Comparison of ENCODE assay signal across 37 mouse cellular contexts in the genomic region with DNA sequence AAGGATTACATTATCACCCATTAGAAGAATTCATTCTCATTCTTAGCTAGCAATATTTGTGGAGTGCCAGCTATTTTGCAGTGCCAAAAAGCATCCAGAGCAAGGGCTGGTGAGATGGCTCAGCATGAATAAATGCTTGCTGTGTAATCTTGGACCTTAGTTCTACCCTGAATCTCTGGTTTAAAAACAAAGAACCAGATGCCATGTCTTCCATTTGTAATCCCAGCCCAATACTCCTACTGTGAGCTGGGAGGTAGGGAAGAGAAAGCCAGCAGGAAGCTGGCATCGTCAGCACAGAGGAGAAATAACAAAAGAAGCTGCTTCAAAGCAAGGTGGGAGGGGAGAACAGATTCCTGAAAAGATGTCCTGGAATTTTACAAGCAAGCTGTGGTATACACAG.
A peak's percentile ranks its signal among the peaks of the same experiment; 100 is the strongest.
DNase-seq lines count a peak whose midpoint lies in the region; ATAC-seq and TF ChIP-seq lines count a peak whose summit lies in the region.
"Had no signal": no experiment of that assay in that cellular context is flagged by ENCODE, and none has a peak within 500 bp of the region (broad histone marks: within the 10 kb centered on the region; RNA-seq: fewer than 3 reads in every experiment).

No protein-coding gene starts in this region.

- H3K9me3 ChIP-seq in midbrain, postnatal 0 days (ENCODE audit: low read length) = no peaks in the 10 kb centered on the region
- no peaks in the 10 kb centered on the region for H3K9me3 ChIP-seq in midbrain, embryonic 11.5 days (ENCODE audit: control insufficient read depth, low read length)
- H3K9me3 ChIP-seq in intestine, embryonic 15.5 days = no peaks in the 10 kb centered on the region
- H3K9me3 ChIP-seq: forebrain, embryonic 13.5 days; G1E; heart, embryonic 10.5 days; heart, embryonic 15.5 days; hindbrain, embryonic 13.5 days; liver, embryonic 12.5 days; megakaryocyte, embryonic 14.5 days; neural tube, embryonic 12.5 days had no signal

- H3K4me1 ChIP-seq in midbrain, postnatal 0 days (ENCODE audit: insufficient read depth, low read length) = no peaks in the 10 kb centered on the region
- H3K4me1 ChIP-seq in midbrain, embryonic 11.5 days (ENCODE audit: control insufficient read depth, insufficient read depth, low read length) = no peaks in the 10 kb centered on the region
- H3K4me1 ChIP-seq in intestine, embryonic 15.5 days (replicated peaks) = no peaks in the 10 kb centered on the region
- H3K4me1 ChIP-seq: forebrain, embryonic 13.5 days; heart, embryonic 10.5 days; heart, embryonic 15.5 days; hindbrain, embryonic 13.5 days; liver, embryonic 12.5 days; megakaryocyte, embryonic 14.5 days; neural tube, embryonic 12.5 days had no signal

- peak; percentile 1 to 8 for DNase-seq in cerebellum, postnatal 36 days
- no peak for DNase-seq in cerebellum, adult 11 months
- DNase-seq in midbrain, postnatal 0 days (ENCODE audit: low spot score) = peak; percentile 0
- no peak for DNase-seq in midbrain, embryonic 11.5 days (ENCODE audit: low spot score, missing footprints)
- peak; percentile 25 for DNase-seq in ZHBTc4 (ENCODE audit: low read depth, low spot score)
- DNase-seq in kidney, postnatal 25 days = no peak
- DNase-seq: adrenal gland, adult 2 months; B cell, adult 2 months; cerebellum, adult 8-10 months; gastrocnemius, postnatal 25 days; heart, adult 11 months; heart, postnatal 36 days; kidney, adult 11 months; kidney, postnatal 36 days; liver, postnatal 0 days; lung, postnatal 4 days; right cerebral cortex, adult 18-20 months; spleen, adult 18-20 months; thymus, adult 18-20 months; thymus, postnatal 25 days had no signal

- no peak overlapping the region for H3K4me2 ChIP-seq in midbrain, postnatal 0 days (ENCODE audit: low read depth, low read length, poor library complexity, severe bottlenecking)
- H3K4me2 ChIP-seq in midbrain, embryonic 11.5 days = no peak overlapping the region
- no peak overlapping the region for H3K4me2 ChIP-seq in intestine, embryonic 15.5 days (replicated peaks)
- H3K4me2 ChIP-seq: forebrain, embryonic 13.5 days; heart, embryonic 15.5 days; hindbrain, embryonic 13.5 days; liver, embryonic 12.5 days; neural tube, embryonic 12.5 days had no signal

- no peak overlapping the region for H3K4me3 ChIP-seq in midbrain, postnatal 0 days (ENCODE audit: low read depth, low read length)
- no peak overlapping the region for H3K4me3 ChIP-seq in midbrain, embryonic 11.5 days (ENCODE audit: low read depth, low read length)
- H3K4me3 ChIP-seq in intestine, embryonic 15.5 days (replicated peaks) = no peak overlapping the region
- H3K4me3 ChIP-seq: forebrain, embryonic 13.5 days; heart, embryonic 10.5 days; heart, embryonic 15.5 days; hindbrain, embryonic 13.5 days; layer of hippocampus, adult 2 months; left cerebral cortex, adult 2 months; liver, embryonic 12.5 days; megakaryocyte, embryonic 14.5 days; myocyte; neural tube, embryonic 12.5 days had no signal

- H3K9ac ChIP-seq in midbrain, postnatal 0 days (replicated peaks; ENCODE audit: low read length, poor library complexity, severe bottlenecking) = no peak overlapping the region
- H3K9ac ChIP-seq in midbrain, embryonic 11.5 days (ENCODE audit: low read length) = no peak overlapping the region
- H3K9ac ChIP-seq in intestine, embryonic 15.5 days = no peak overlapping the region
- H3K9ac ChIP-seq: forebrain, embryonic 13.5 days; heart, embryonic 15.5 days; hindbrain, embryonic 13.5 days; liver, embryonic 12.5 days; liver, postnatal 0 days; neural tube, embryonic 12.5 days had no signal

- H3K27ac ChIP-seq in midbrain, postnatal 0 days (ENCODE audit: low read depth, low read length) = no peak overlapping the region
- no peak overlapping the region for H3K27ac ChIP-seq in midbrain, embryonic 11.5 days (ENCODE audit: low read depth, low read length)
- no peak overlapping the region for H3K27ac ChIP-seq in intestine, embryonic 15.5 days
- H3K27ac ChIP-seq: forebrain, embryonic 13.5 days; heart, embryonic 10.5 days; heart, embryonic 15.5 days; hindbrain, embryonic 13.5 days; layer of hippocampus, adult 2 months; left cerebral cortex, adult 2 months; liver, embryonic 12.5 days; neural tube, embryonic 12.5 days; stomach, postnatal 0 days had no signal

- no peak for TF ChIP-seq CTCF in midbrain, postnatal 0 days (IDR thresholded peaks at IDR 0.05)

- no peaks in the 10 kb centered on the region for H3K36me3 ChIP-seq in midbrain, postnatal 0 days (ENCODE audit: insufficient read depth, low read length)
- H3K36me3 ChIP-seq in midbrain, embryonic 11.5 days (ENCODE audit: control insufficient read depth, insufficient read depth, low read length) = no peaks in the 10 kb centered on the region
- H3K36me3 ChIP-seq in intestine, embryonic 15.5 days = no peaks in the 10 kb centered on the region
- H3K36me3 ChIP-seq: G1E; heart, embryonic 10.5 days; heart, embryonic 15.5 days; hindbrain, embryonic 13.5 days; liver, embryonic 12.5 days; neural tube, embryonic 12.5 days had no signal

- no peaks in the 10 kb centered on the region for H3K27me3 ChIP-seq in midbrain, postnatal 0 days (ENCODE audit: insufficient read depth, low read length)
- H3K27me3 ChIP-seq in midbrain, embryonic 11.5 days (ENCODE audit: control insufficient read depth, insufficient read depth, low read length) = no peaks in the 10 kb centered on the region
- no peaks in the 10 kb centered on the region for H3K27me3 ChIP-seq in intestine, embryonic 15.5 days (replicated peaks)
- H3K27me3 ChIP-seq: forebrain, embryonic 13.5 days; heart, embryonic 15.5 days; hindbrain, embryonic 13.5 days; liver, embryonic 12.5 days; megakaryocyte, embryonic 14.5 days; neural tube, embryonic 12.5 days; Patski had no signal

- ATAC-seq in midbrain, postnatal 0 days (ENCODE audit: low FRiP score) = no peak
- ATAC-seq in midbrain, embryonic 11.5 days (ENCODE audit: low FRiP score) = no peak
- ATAC-seq in intestine, embryonic 15.5 days = no peak
- ATAC-seq: activated CD4-positive, CD25-positive, alpha-beta regulatory T cell, adult 4 months; forebrain, embryonic 13.5 days; liver, embryonic 12.5 days; liver, postnatal 0 days; lung, postnatal 0 days; midbrain, embryonic 16.5 days; Patski had no signal

- WGBS in midbrain, postnatal 0 days = 0% methylated on average over 1 of the region's 1 CpGs
- 7% methylated on average over 1 of the region's 1 CpGs for WGBS in midbrain, embryonic 11.5 days
- WGBS in intestine, embryonic 15.5 days = 24% methylated on average over 1 of the region's 1 CpGs

Comparison
In these comparisons a context has a peak if more than half of its experiments do, and no peak if none do; other contexts are left out.
1. DNase-seq: peak in cerebellum, postnatal 36 days (2 of 2), midbrain, postnatal 0 days (single experiment) and ZHBTc4 (single experiment); none in cerebellum, adult 11 months (single experiment), midbrain, embryonic 11.5 days (single experiment) and kidney, postnatal 25 days (0 of 2).